25 mouse cellular contexts compared by ENCODE assay signal in the genomic region with DNA sequence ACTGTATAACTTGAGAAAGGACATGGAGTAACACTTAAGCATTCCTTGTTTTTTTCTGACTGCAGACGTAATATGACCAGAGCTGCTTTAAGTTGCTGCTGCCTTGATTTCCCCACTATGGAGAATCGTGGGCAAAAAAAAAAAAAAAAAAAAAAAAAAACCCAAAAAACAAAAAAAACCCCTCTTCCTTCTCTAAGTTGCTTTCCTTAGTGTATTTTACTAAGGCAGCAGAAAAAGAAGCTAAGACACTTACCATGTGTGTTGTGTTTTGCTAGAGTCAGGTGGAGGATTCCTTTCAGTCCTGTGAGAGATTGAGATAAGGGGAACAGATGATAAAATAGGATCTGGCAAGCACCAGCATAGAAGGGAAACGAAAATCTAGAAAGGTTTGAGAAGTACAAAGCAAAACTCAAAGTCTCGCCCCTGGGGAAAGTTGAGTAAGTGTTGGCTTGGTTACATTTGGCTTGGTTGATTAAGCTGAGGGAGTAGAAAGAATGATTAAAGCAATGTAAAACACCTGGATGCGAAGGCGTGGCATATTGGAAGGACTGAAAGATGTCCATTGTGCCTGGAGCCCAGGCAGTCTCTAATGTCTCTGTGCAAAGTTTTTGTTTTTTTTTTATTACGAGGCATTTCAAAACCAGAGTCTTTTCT.
A peak's percentile ranks its signal among the peaks of the same experiment; 100 is the strongest.
DNase-seq lines count a peak whose midpoint lies in the region; ATAC-seq and TF ChIP-seq lines count a peak whose summit lies in the region.
"Had no signal": no experiment of that assay in that cellular context is flagged by ENCODE, and none has a peak within 500 bp of the region (broad histone marks: within the 10 kb centered on the region; RNA-seq: fewer than 3 reads in every experiment).

No protein-coding gene starts in this region.

- H3K9ac ChIP-seq in heart, embryonic 13.5 days = no peak overlapping the region
- H3K9ac ChIP-seq in limb, embryonic 14.5 days (ENCODE audit: low read depth, low read length, severe bottlenecking) = no peak overlapping the region
- H3K9ac ChIP-seq in embryonic facial prominence, embryonic 13.5 days = no peak overlapping the region
- H3K9ac ChIP-seq: forebrain, embryonic 15.5 days; hindbrain, embryonic 15.5 days; limb, embryonic 13.5 days; liver, embryonic 13.5 days had no signal

- H3K27ac ChIP-seq in heart, embryonic 13.5 days (replicated peaks) = peak overlapping the region; percentile 63
- no peak overlapping the region for H3K27ac ChIP-seq in limb, embryonic 14.5 days (replicated peaks; ENCODE audit: low read depth, low read length)
- H3K27ac ChIP-seq in limb, embryonic 10.5 days = no peak overlapping the region
- H3K27ac ChIP-seq in embryonic facial prominence, embryonic 13.5 days = 0 out of 2 replicates have a peak overlapping the region, but pooled peaks have one; percentile 0
- H3K27ac ChIP-seq in hindbrain, embryonic 10.5 days = no peak overlapping the region
- H3K27ac ChIP-seq: forebrain, embryonic 10.5 days; forebrain, embryonic 15.5 days; hindbrain, embryonic 15.5 days; layer of hippocampus, adult 2 months; left cerebral cortex, adult 2 months; limb, embryonic 13.5 days; liver, embryonic 13.5 days had no signal

- H3K4me2 ChIP-seq in heart, embryonic 13.5 days = no peak overlapping the region
- H3K4me2 ChIP-seq in limb, embryonic 14.5 days (replicated peaks; ENCODE audit: low read depth, low read length, severe bottlenecking) = no peak overlapping the region
- no peak overlapping the region for H3K4me2 ChIP-seq in embryonic facial prominence, embryonic 13.5 days
- H3K4me2 ChIP-seq: forebrain, embryonic 15.5 days; hindbrain, embryonic 15.5 days; limb, embryonic 13.5 days; liver, embryonic 13.5 days had no signal

- H3K4me1 ChIP-seq in heart, embryonic 13.5 days = peaks cover 23% of the 10 kb centered on the region
- peaks cover 6% of the 10 kb centered on the region; the same call in 1 of the 2 replicates for H3K4me1 ChIP-seq in limb, embryonic 14.5 days (ENCODE audit: control insufficient read depth, insufficient read depth, low read length)
- H3K4me1 ChIP-seq in limb, embryonic 10.5 days = 0 out of 2 replicates have a peak, but pooled peaks cover 2% of the 10 kb centered on the region
- peaks cover 17% of the 10 kb centered on the region for H3K4me1 ChIP-seq in embryonic facial prominence, embryonic 13.5 days
- H3K4me1 ChIP-seq in hindbrain, embryonic 10.5 days (replicated peaks) = no peaks in the 10 kb centered on the region
- H3K4me1 ChIP-seq: forebrain, embryonic 10.5 days; forebrain, embryonic 15.5 days; hindbrain, embryonic 15.5 days had no signal

- H3K27me3 ChIP-seq in heart, embryonic 13.5 days (replicated peaks) = no peaks in the 10 kb centered on the region
- H3K27me3 ChIP-seq in limb, embryonic 14.5 days (ENCODE audit: control insufficient read depth, insufficient read depth, low read length) = no peaks in the 10 kb centered on the region
- H3K27me3 ChIP-seq in limb, embryonic 10.5 days (ENCODE audit: low read depth, poor library complexity, severe bottlenecking) = no peaks in the 10 kb centered on the region
- H3K27me3 ChIP-seq in embryonic facial prominence, embryonic 13.5 days = no peaks in the 10 kb centered on the region
- no peaks in the 10 kb centered on the region for H3K27me3 ChIP-seq in hindbrain, embryonic 10.5 days (ENCODE audit: insufficient read depth, poor library complexity, severe bottlenecking)
- H3K27me3 ChIP-seq: forebrain, embryonic 15.5 days; hindbrain, embryonic 15.5 days; limb, embryonic 13.5 days; liver, embryonic 13.5 days; Patski had no signal

- H3K4me3 ChIP-seq in heart, embryonic 13.5 days = no peak overlapping the region
- H3K4me3 ChIP-seq in limb, embryonic 14.5 days (replicated peaks; ENCODE audit: low read length) = no peak overlapping the region
- no peak overlapping the region for H3K4me3 ChIP-seq in limb, embryonic 10.5 days
- no peak overlapping the region for H3K4me3 ChIP-seq in embryonic facial prominence, embryonic 13.5 days
- no peak overlapping the region for H3K4me3 ChIP-seq in hindbrain, embryonic 10.5 days
- H3K4me3 ChIP-seq: forebrain, embryonic 10.5 days; forebrain, embryonic 15.5 days; hindbrain, embryonic 15.5 days; layer of hippocampus, adult 2 months; left cerebral cortex, adult 2 months; limb, embryonic 13.5 days; liver, embryonic 13.5 days had no signal

- H3K9me3 ChIP-seq in heart, embryonic 13.5 days = no peaks in the 10 kb centered on the region; the same call in 1 of the 2 replicates
- no peaks in the 10 kb centered on the region for H3K9me3 ChIP-seq in limb, embryonic 14.5 days (ENCODE audit: control insufficient read depth, low read length)
- no peaks in the 10 kb centered on the region for H3K9me3 ChIP-seq in limb, embryonic 10.5 days (replicated peaks)
- H3K9me3 ChIP-seq in embryonic facial prominence, embryonic 13.5 days = peaks cover 7% of the 10 kb centered on the region
- H3K9me3 ChIP-seq in hindbrain, embryonic 10.5 days = no peaks in the 10 kb centered on the region
- H3K9me3 ChIP-seq: forebrain, embryonic 15.5 days; hindbrain, embryonic 15.5 days; liver, embryonic 13.5 days had no signal

- WGBS in heart, embryonic 13.5 days = 66% methylated on average over 7 of the region's 7 CpGs
- 72% methylated on average over 7 of the region's 7 CpGs for WGBS in limb, embryonic 14.5 days
- WGBS in limb, embryonic 10.5 days = 84% methylated on average over 7 of the region's 7 CpGs
- 55% methylated on average over 7 of the region's 7 CpGs for WGBS in embryonic facial prominence, embryonic 13.5 days
- WGBS in hindbrain, embryonic 10.5 days = 86% methylated on average over 7 of the region's 7 CpGs

- intact Hi-C loops in heart, postnatal 10 days (cut with DNase I) = no loop called here

- H3K36me3 ChIP-seq in heart, embryonic 13.5 days = no peaks in the 10 kb centered on the region
- H3K36me3 ChIP-seq in limb, embryonic 14.5 days (ENCODE audit: control insufficient read depth, insufficient read depth, low read length) = no peaks in the 10 kb centered on the region
- H3K36me3 ChIP-seq in limb, embryonic 10.5 days = no peaks in the 10 kb centered on the region
- H3K36me3 ChIP-seq in embryonic facial prominence, embryonic 13.5 days = no peaks in the 10 kb centered on the region
- no peaks in the 10 kb centered on the region for H3K36me3 ChIP-seq in hindbrain, embryonic 10.5 days
- H3K36me3 ChIP-seq: forebrain, embryonic 15.5 days; hindbrain, embryonic 15.5 days; limb, embryonic 13.5 days; liver, embryonic 13.5 days had no signal

- ATAC-seq in heart, embryonic 13.5 days (ENCODE audit: extremely low read depth, insufficient number of reproducible peaks, low FRiP score, low TSS enrichment) = no peak
- no peak for ATAC-seq in limb, embryonic 14.5 days (ENCODE audit: low FRiP score, low read depth)
- no peak for ATAC-seq in embryonic facial prominence, embryonic 13.5 days (ENCODE audit: insufficient number of reproducible peaks, insufficient read depth, low FRiP score, low TSS enrichment, low read depth)
- ATAC-seq: forebrain, embryonic 15.5 days; lung, postnatal 0 days; Patski had no signal

- no peak for TF ChIP-seq POLR2A in limb, embryonic 14.5 days (IDR thresholded peaks at IDR 0.05; ENCODE audit: borderline replicate concordance, extremely low read depth, insufficient read depth, insufficient read length)

- no peak for DNase-seq in heart, postnatal 10 days
- DNase-seq in limb, embryonic 14.5 days (ENCODE audit: low spot score) = peak; percentile 57
- no peak for DNase-seq in limb, embryonic 10.5 days (ENCODE audit: low spot score)
- peak; percentile 99 for DNase-seq in gonadal fat pad, adult 2 months (ENCODE audit: low read depth)
- no peak for DNase-seq in hindbrain, embryonic 10.5 days (ENCODE audit: low spot score)
- no peak for DNase-seq in urinary bladder, postnatal 10 days (ENCODE audit: low spot score)
- DNase-seq: B cell, adult 2 months; cerebellum, adult 8-10 months; embryo, embryonic 11 days; gastrocnemius, postnatal 25 days; kidney, adult 18-20 months; kidney, postnatal 36 days; liver, embryonic 13.5 days; lung, adult 18-20 months; midbrain, embryonic 14.5 days had no signal

Comparison
In these comparisons a context has a peak if more than half of its experiments do, and no peak if none do; other contexts are left out.
1. DNase-seq: peak in limb, embryonic 14.5 days (single experiment) and gonadal fat pad, adult 2 months (single experiment); none in heart, postnatal 10 days (0 of 2), limb, embryonic 10.5 days (single experiment), hindbrain, embryonic 10.5 days (single experiment) and urinary bladder, postnatal 10 days (single experiment).
2. H3K27ac ChIP-seq: peak in heart, embryonic 13.5 days (single experiment) and embryonic facial prominence, embryonic 13.5 days (single experiment); none in limb, embryonic 14.5 days (single experiment), limb, embryonic 10.5 days (single experiment) and hindbrain, embryonic 10.5 days (single experiment).